Mouse (Mus musculus) gastrocnemius, postnatal 36 days (tissue): Measurements from ENCODE around the gene Tlr12. TPM values are rescaled to one million over a fixed set of nuclear protein-coding genes. Genes with fewer than 3 reads are reported as not detected.
"Not testable (repeated sequence)": the region's sequence is repeated elsewhere in the genome, so short reads cannot be mapped to it uniquely, and the experiment has no call there.

Experiments used
- DNase-seq, 2 experiments: peaks; one replicate each; pipeline ENCODE4 v3.0.0; 2022
- intact Hi-C: fragments of 180-260 bp; cut with DNase I; formaldehyde crosslinking; loops from one replicate; pipeline ENCODE4 v1.15.1; 2025
- total RNA-seq, 2 experiments: library from RNA; stranded (reverse); gene quantifications; 2 replicates each; pipeline ENCODE4 v1.2.3; 2021

Tlr12 gene
- total RNA-seq, 2 experiments from 2014 or later: 0.71 TPM; not detected in 1

- no peak for DNase-seq
- intact Hi-C loops: no loop called here
Observed at GRCm38 (mm10) chr4:128621109-128621508, 2.7 kb upstream of the Tlr12 start.

DNA sequence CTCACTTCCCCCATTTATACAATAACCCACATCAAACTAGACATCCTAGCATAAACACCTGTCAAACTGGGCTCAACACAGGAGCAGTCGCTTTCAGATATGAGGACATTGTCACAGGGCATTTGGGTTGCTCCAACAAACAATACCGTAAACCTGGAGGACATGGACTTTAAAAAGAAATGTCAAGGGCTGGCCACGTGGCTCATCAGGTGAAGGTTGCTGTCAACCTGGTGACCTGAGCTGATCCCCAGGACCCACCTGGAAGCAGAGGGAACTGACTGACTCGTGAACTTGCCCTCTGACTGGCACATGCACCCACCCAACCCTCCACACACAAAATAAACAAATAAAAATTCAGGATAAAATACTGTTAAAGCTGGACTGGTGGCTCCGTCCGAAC, 2.2 kb upstream of the Tlr12 start:
- intact Hi-C loops: no loop called here

DNA sequence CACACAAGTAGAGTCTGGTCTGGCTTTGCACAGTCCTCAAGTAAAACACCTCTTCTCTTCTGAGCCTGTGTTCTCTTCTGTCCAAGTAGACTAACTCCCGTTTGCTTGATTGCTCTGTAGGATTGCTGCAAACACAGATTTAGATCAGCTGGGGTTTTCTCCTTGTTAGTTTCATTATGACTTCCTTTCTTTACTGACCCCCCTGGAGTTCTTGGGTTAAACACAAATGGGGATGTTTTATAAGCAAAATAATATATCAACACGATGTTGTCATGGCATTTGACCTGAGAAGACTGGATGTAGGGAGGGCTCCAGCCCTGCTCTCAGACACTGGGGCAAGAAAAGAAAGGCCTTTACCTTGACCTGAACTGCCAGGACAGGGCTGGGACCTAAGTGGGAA, 544 bp upstream of the Tlr12 start:
- no peak for DNase-seq
- intact Hi-C loops: loop anchor here (10.0 kb wide), 1 partner anchor 236 kb away; no protein-coding TSS in a partner anchor

More for the DNA sequence above, 2.2 kb upstream of the Tlr12 start:
- no peak for DNase-seq

- DNase-seq: no peak
- intact Hi-C loops: loop anchor here (10.0 kb wide), 1 partner anchor 237 kb away; no protein-coding TSS in a partner anchor
Observed at GRCm38 (mm10) chr4:128617363-128618120, 877 bp downstream of the Tlr12 start.

GRCm38 (mm10) chr4:128615761-128616160, 2.7 kb downstream of the Tlr12 start:
- intact Hi-C loops: loop anchor here (10.0 kb wide), 1 partner anchor 239 kb away; no protein-coding TSS in a partner anchor
- DNase-seq: no peak

DNA sequence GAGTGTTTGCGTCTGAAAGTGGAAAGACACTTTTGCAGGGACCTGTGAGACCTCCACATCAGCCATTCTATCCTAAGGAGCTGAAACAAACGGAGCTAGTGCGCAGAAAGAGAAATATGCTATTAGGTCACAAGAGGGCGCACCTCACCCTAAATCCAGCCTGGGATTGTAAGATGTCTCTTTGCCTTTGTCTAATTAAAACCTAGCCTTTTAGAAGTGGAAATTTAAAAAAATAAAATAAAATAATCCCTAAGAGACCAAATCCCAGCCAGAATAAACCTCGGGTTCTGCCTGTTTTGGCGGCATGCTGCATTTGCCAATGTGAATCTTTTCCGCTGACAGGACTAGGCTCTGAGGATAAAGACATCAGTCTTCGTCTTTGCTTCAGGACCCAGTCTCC, 5.1 kb downstream of the Tlr12 start:
- intact Hi-C loops: loop anchor here (5.0 to 10.0 kb wide), 4 partner anchors 39 to 241 kb away; partner anchors contain the start of gene Phc2
- no peak for DNase-seq

DNA sequence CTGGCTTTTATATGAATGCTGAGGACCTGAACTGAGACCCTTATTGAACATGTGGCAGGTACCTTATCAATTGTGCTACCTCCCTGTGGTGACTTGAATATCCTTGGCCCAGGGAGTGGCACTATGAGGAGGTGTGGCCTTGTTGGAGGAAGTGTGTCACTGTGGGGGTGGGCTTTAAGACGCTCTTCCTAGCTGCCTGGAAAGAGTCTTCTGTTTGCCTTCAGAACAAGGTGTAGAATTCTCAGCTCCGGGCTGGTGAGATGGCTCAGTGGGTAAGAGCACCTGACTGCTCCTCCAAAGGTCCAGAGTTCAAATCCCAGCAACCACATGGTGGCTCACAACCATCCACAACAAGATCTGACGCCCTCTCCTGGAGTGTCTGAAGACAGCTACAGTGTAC, 6.7 kb downstream of the Tlr12 start:
- DNase-seq: not testable (repeated sequence)
- intact Hi-C loops: loop anchor here (5.0 to 10.0 kb wide), 4 partner anchors 41 to 243 kb away; partner anchors contain the start of gene Phc2

DNA sequence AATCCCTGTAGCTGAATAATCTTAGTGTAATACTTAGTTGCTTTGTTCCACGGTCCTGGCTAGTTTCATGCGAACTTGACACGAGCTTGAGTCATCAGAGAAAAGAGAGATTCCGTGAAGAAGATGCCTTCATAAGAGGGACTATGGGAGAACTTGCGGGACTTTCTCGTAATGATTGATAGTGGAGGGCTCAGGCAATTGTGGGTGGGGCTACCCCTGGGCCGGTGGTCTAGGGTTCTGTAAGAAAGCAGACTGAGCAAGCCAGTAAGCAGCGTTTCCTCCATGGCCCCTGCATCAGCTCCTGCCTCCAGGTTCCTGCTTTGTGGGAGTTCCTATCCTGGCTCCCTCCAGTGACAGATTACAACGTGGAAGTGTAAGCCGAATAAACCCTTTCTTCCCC, 7.7 kb downstream of the Tlr12 start:
- DNase-seq: no peak
- intact Hi-C loops: loop anchor here (5.0 to 10.0 kb wide), 4 partner anchors 42 to 244 kb away; partner anchors contain the start of gene Phc2

DNA sequence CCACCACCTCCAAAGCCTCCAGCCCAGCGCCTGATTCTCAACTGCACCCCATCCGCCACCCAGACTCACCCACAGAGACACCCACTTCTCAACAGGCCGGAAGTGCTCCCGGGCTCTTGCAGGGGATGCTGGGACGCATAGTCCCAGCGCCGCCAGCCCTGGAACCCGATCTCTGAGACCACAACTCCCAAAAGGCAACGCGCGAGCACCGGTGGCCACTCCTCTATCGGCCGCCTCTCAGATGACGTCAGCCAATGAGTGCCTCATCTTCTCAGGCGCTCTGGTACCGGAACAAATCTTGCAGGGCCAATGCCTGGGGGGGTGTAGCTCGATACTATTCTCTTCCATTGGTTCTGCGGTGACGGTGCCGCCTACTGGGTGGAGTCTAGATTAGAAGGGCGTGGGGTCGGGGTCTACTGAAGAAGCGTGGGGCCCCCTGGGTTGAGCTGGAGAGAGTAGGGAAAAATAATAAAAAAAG, 8.5 kb downstream of the Tlr12 start, which contains the start of gene Zscan20:
Gene Zscan20, minus strand, starts transcription at position 174 of the 478 bp plus-strand sequence.
- intact Hi-C loops: loop anchor here (5.0 to 10.0 kb wide), 4 partner anchors 42 to 245 kb away; partner anchors contain the start of gene Phc2
- peak; percentile 89 to 92 for DNase-seq

DNA sequence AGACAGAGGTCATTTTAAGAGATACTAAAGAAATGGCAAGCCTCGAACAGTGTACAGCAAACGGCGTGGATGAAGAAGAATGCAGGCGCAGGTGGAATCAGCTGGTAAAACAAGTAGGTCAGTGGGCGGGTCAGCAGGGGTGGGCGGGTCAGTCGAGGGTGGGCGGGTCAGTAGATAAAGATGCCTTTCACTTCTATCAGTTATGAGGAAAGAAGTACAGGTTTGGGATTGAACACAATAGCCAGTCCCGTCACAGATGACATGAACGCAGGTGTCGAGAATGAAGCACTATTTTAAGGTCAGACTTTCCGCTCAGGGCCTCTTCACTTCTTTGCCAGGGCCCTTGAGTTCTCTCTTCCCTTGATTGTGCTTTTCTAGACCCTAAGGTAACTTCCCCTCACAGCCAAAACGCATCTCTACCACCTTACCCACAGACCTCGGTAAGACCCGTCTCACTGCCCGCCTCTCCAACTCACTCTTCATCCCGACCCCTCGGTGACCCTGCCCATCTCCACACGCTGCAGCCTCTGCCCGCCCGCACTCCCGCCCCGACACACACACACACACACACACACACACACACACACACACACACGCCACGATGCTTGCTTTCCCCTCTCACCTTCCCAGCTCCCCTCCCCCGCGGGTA, 9.0 kb downstream of the Tlr12 start:
- DNase-seq: no peak
- intact Hi-C loops: no loop called here

GRCm38 (mm10) chr4:128607661-128608060, 10.8 kb downstream of the Tlr12 start:
- intact Hi-C loops: no loop called here

GRCm38 (mm10) chr4:128606586-128606985, 11.8 kb downstream of the Tlr12 start:
- intact Hi-C loops: no loop called here

More at GRCm38 (mm10) chr4:128607661-128608060, 10.8 kb downstream of the Tlr12 start:
- DNase-seq: no peak

DNA sequence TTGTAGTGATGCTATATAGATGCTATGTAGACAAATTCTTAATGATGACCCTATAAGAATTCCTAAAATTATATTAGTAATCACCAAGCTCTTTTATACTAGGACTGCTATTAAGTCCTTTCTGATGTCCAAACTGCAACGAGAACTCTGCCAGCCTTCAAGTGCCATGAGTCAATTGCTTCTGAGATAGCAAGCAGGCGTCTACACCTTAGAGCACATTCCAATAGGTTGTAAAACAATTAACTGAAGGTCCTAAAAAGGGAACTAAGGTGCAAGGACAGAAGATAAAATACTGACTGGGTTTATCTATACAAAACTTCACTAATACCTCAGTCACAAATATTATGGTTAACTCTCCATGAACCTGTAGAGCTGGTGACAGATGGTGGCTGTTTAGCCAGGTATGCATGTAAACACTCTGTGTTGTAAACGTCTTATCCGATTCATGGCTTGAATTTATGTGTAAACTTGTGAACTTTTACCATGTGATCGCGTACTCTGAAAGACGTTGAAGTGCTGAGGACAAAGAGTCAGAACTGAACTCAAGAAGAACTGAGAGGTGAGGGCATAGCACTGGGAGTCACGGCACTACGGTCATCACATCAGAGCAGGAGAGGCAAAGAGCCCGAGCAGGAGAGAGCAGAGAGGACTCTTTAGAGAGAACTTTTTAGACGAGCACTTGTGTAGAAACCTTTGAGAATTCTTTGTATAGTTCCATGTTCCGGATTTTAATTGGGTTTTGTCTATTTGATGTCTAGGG, 20.4 kb downstream of the Tlr12 start:
- DNase-seq: no peak
- intact Hi-C loops: no loop called here

More at GRCm38 (mm10) chr4:128606586-128606985, 11.8 kb downstream of the Tlr12 start:
- no peak for DNase-seq

- no peak for DNase-seq
- intact Hi-C loops: no loop called here
Observed at GRCm38 (mm10) chr4:128594062-128594461, 24.4 kb downstream of the Tlr12 start.

- intact Hi-C loops: no loop called here
- no peak for DNase-seq
Observed at GRCm38 (mm10) chr4:128593286-128593685, 25.1 kb downstream of the Tlr12 start.

- no peak for DNase-seq
- intact Hi-C loops: no loop called here
Observed at GRCm38 (mm10) chr4:128579182-128579581, 39.2 kb downstream of the Tlr12 start.

- DNase-seq: no peak
- intact Hi-C loops: no loop called here
Observed at GRCm38 (mm10) chr4:128575811-128576210, 42.6 kb downstream of the Tlr12 start.
